Mouse (Mus musculus): Measurements from ENCODE around the gene Enthd1. TPM values are rescaled to one million over a fixed set of nuclear protein-coding genes. Genes with fewer than 3 reads are reported as not detected.

Enthd1 gene
- polyA plus RNA-seq, 1 experiment from 2014 or later: not detected

- WGBS: 76% methylated on average over 4 of the region's 4 CpGs
- H3K4me1 ChIP-seq: 0 out of 2 replicates have a peak, but pooled peaks cover 4% of the 10 kb centered on the region
- no peaks in the 10 kb centered on the region for H3K36me3 ChIP-seq
- no peak overlapping the region for H3K4me3 ChIP-seq
- no peak overlapping the region for H3K4me2 ChIP-seq (replicated peaks)
- no peaks in the 10 kb centered on the region for H3K9me3 ChIP-seq
- no peak for ATAC-seq (replicated peaks)
- no peaks in the 10 kb centered on the region for H3K27me3 ChIP-seq
- no peak overlapping the region for H3K9ac ChIP-seq (replicated peaks)
- H3K27ac ChIP-seq (replicated peaks): no peak overlapping the region
Measured at GRCm38 (mm10) chr15:80413070-80413469, 151.9 kb downstream of the Enthd1 start.

GRCm38 (mm10) chr15:80410661-80411060 lies 154.3 kb downstream of the Enthd1 start:
- Histone ChIP-seq H3K4me2 (replicated peaks) (no peak overlapping the region), H3K4me1 (0 out of 2 replicates have a peak, but pooled peaks cover 4% of the 10 kb centered on the region), H3K27ac (replicated peaks) (no peak overlapping the region), H3K27me3 (no peaks in the 10 kb centered on the region), H3K4me3 (no peak overlapping the region), H3K9ac (replicated peaks) (no peak overlapping the region), H3K9me3 (no peaks in the 10 kb centered on the region), H3K36me3 (no peaks in the 10 kb centered on the region)
- no peak for ATAC-seq (replicated peaks)
- 82% methylated on average over 7 of the region's 7 CpGs for WGBS

GRCm38 (mm10) chr15:80407873-80408272 lies 157.1 kb downstream of the Enthd1 start:
- H3K36me3 ChIP-seq: no peaks in the 10 kb centered on the region
- H3K9me3 ChIP-seq: no peaks in the 10 kb centered on the region
- no peak overlapping the region for H3K4me3 ChIP-seq
- ATAC-seq (replicated peaks): no peak
- no peak overlapping the region for H3K4me2 ChIP-seq (replicated peaks)
- H3K27me3 ChIP-seq: no peaks in the 10 kb centered on the region
- H3K4me1 ChIP-seq: no peaks in the 10 kb centered on the region
- H3K27ac ChIP-seq (replicated peaks): no peak overlapping the region
- 50% methylated on average over 1 of the region's 1 CpGs for WGBS
- no peak overlapping the region for H3K9ac ChIP-seq (replicated peaks)

Other genes with a start within 250 kb of the Enthd1 start
- gene Grap2, start 7.4 kb upstream of the Enthd1 start, polyA plus RNA-seq (2015; fragmentation: Nextera tagmentation; extraction: Ambion mirVana): 0.09 TPM in 1 of 2 replicates, not detected in the other
- 0.05 and 0.15 TPM in 2 replicates for gene Fam83f, start 106.7 kb upstream of the Enthd1 start, polyA plus RNA-seq (2015; fragmentation: Nextera tagmentation; extraction: Ambion mirVana)
- 34.2 and 35.2 TPM in 2 replicates for gene Tnrc6b, start 146.2 kb upstream of the Enthd1 start, polyA plus RNA-seq (2015; fragmentation: Nextera tagmentation; extraction: Ambion mirVana)